Mouse (Mus musculus): ENCODE data around the gene Ints2. TPM values are rescaled to one million over a fixed set of nuclear protein-coding genes. Genes with fewer than 3 reads are reported as not detected.

Ints2 gene
- total and polyA plus RNA-seq, 2 experiments from 2014 or later: 4.1 to 11.8 TPM

- H3K36me3 ChIP-seq (replicated peaks; ENCODE audit: control insufficient read depth, insufficient read depth, low read length): peaks cover 50% of the 10 kb centered on the region
- no peak for TF ChIP-seq CTCF (IDR thresholded peaks at IDR 0.05; ENCODE audit: low read depth)
- TF ChIP-seq EP300 (IDR thresholded peaks at IDR 0.05; ENCODE audit: low read depth): no peak
Observed at GRCm38 (mm10) chr11:86211803-86212202, 45.6 kb downstream of the Ints2 start.

GRCm38 (mm10) chr11:86209123-86209522 lies 48.3 kb downstream of the Ints2 start:
- WGBS: 87% methylated on average over 2 of the region's 2 CpGs
- no peak for ATAC-seq (ENCODE audit: insufficient read depth, low read depth)
- H3K4me3 ChIP-seq (ENCODE audit: low read depth, low read length): no peak overlapping the region
- no peaks in the 10 kb centered on the region for H3K27me3 ChIP-seq (ENCODE audit: control insufficient read depth, insufficient read depth, low read length)
- no peaks in the 10 kb centered on the region for H3K4me1 ChIP-seq (ENCODE audit: control insufficient read depth, insufficient read depth)
- H3K9me3 ChIP-seq (replicated peaks; ENCODE audit: control insufficient read depth, low read length): no peaks in the 10 kb centered on the region
- no peak overlapping the region for H3K27ac ChIP-seq (ENCODE audit: low read depth)
- peaks cover 46% of the 10 kb centered on the region for H3K36me3 ChIP-seq (replicated peaks; ENCODE audit: control insufficient read depth, insufficient read depth, low read length)
- no peak overlapping the region for H3K9ac ChIP-seq (replicated peaks; ENCODE audit: low read depth, low read length)
- TF ChIP-seq EP300 (IDR thresholded peaks at IDR 0.05; ENCODE audit: low read depth): no peak
- no peak for TF ChIP-seq CTCF (IDR thresholded peaks at IDR 0.05; ENCODE audit: low read depth)
- DNase-seq (ENCODE audit: low spot score): no peak
- no peak overlapping the region for H3K4me2 ChIP-seq (ENCODE audit: low read depth, low read length)

More at GRCm38 (mm10) chr11:86211803-86212202, 45.6 kb downstream of the Ints2 start:
- no peak overlapping the region for H3K9ac ChIP-seq (replicated peaks; ENCODE audit: low read depth, low read length)
- H3K4me1 ChIP-seq (ENCODE audit: control insufficient read depth, insufficient read depth): no peaks in the 10 kb centered on the region
- 88% methylated on average over 1 of the region's 1 CpGs for WGBS
- H3K9me3 ChIP-seq (replicated peaks; ENCODE audit: control insufficient read depth, low read length): no peaks in the 10 kb centered on the region
- no peaks in the 10 kb centered on the region for H3K27me3 ChIP-seq (ENCODE audit: control insufficient read depth, insufficient read depth, low read length)
- DNase-seq (ENCODE audit: low spot score) (no peak), ATAC-seq (ENCODE audit: insufficient read depth, low read depth) (no peak)
- no peak overlapping the region for H3K4me3 ChIP-seq (ENCODE audit: low read depth, low read length)
- H3K4me2 ChIP-seq (ENCODE audit: low read depth, low read length): no peak overlapping the region
- no peak overlapping the region for H3K27ac ChIP-seq (ENCODE audit: low read depth)

- Histone ChIP-seq H3K27me3 (ENCODE audit: control insufficient read depth, insufficient read depth, low read length) (no peaks in the 10 kb centered on the region), H3K9ac (replicated peaks; ENCODE audit: low read depth, low read length) (no peak overlapping the region), H3K4me3 (ENCODE audit: low read depth, low read length) (no peak overlapping the region), H3K36me3 (replicated peaks; ENCODE audit: control insufficient read depth, insufficient read depth, low read length) (peaks cover 39% of the 10 kb centered on the region), H3K4me1 (ENCODE audit: control insufficient read depth, insufficient read depth) (no peaks in the 10 kb centered on the region), H3K27ac (ENCODE audit: low read depth) (no peak overlapping the region), H3K4me2 (ENCODE audit: low read depth, low read length) (no peak overlapping the region), H3K9me3 (replicated peaks; ENCODE audit: control insufficient read depth, low read length) (no peaks in the 10 kb centered on the region)
- WGBS: 90% methylated on average over 4 of the region's 4 CpGs
- no peak for ATAC-seq (ENCODE audit: insufficient read depth, low read depth)
- DNase-seq (ENCODE audit: low spot score): no peak
- no peak for TF ChIP-seq EP300 (IDR thresholded peaks at IDR 0.05; ENCODE audit: low read depth)
- no peak for TF ChIP-seq CTCF (IDR thresholded peaks at IDR 0.05; ENCODE audit: low read depth)
Observed at GRCm38 (mm10) chr11:86205876-86206275, 51.5 kb downstream of the Ints2 start.

- no peak overlapping the region for H3K27ac ChIP-seq (ENCODE audit: low read depth)
- H3K27me3 ChIP-seq (ENCODE audit: control insufficient read depth, insufficient read depth, low read length): no peaks in the 10 kb centered on the region
- H3K4me1 ChIP-seq (ENCODE audit: control insufficient read depth, insufficient read depth): peaks cover 5% of the 10 kb centered on the region; the same call in 1 of the 2 replicates
- 88% methylated on average over 5 of the region's 5 CpGs for WGBS
- H3K9ac ChIP-seq (replicated peaks; ENCODE audit: low read depth, low read length): no peak overlapping the region
- DNase-seq (ENCODE audit: low spot score) (no peak), ATAC-seq (ENCODE audit: insufficient read depth, low read depth) (no peak)
- no peak overlapping the region for H3K4me3 ChIP-seq (ENCODE audit: low read depth, low read length)
- no peak for TF ChIP-seq CTCF (IDR thresholded peaks at IDR 0.05; ENCODE audit: low read depth)
- H3K4me2 ChIP-seq (ENCODE audit: low read depth, low read length): no peak overlapping the region
- H3K9me3 ChIP-seq (replicated peaks; ENCODE audit: control insufficient read depth, low read length): no peaks in the 10 kb centered on the region
- H3K36me3 ChIP-seq (replicated peaks; ENCODE audit: control insufficient read depth, insufficient read depth, low read length): peaks cover 39% of the 10 kb centered on the region
Observed at GRCm38 (mm10) chr11:86205031-86205430, 52.3 kb downstream of the Ints2 start.

- Histone ChIP-seq H3K9me3 (replicated peaks; ENCODE audit: control insufficient read depth, low read length) (no peaks in the 10 kb centered on the region), H3K4me3 (ENCODE audit: low read depth, low read length) (peak overlapping the region; percentile 65), H3K4me2 (ENCODE audit: low read depth, low read length) (peak overlapping the region; percentile 73), H3K27ac (ENCODE audit: low read depth) (peak overlapping the region; percentile 82), H3K27me3 (ENCODE audit: control insufficient read depth, insufficient read depth, low read length) (no peaks in the 10 kb centered on the region), H3K36me3 (replicated peaks; ENCODE audit: control insufficient read depth, insufficient read depth, low read length) (peaks cover 25% of the 10 kb centered on the region), H3K4me1 (ENCODE audit: control insufficient read depth, insufficient read depth) (peaks cover 5% of the 10 kb centered on the region; the same call in 1 of the 2 replicates), H3K9ac (replicated peaks; ENCODE audit: low read depth, low read length) (peak overlapping the region; percentile 72)
- WGBS: 29% methylated on average over 16 of the region's 16 CpGs
- DNase-seq (ENCODE audit: low spot score) (peak; percentile 15), ATAC-seq (ENCODE audit: insufficient read depth, low read depth) (no peak)
- TF ChIP-seq EP300 (IDR thresholded peaks at IDR 0.05; ENCODE audit: low read depth) (no peak), CTCF (IDR thresholded peaks at IDR 0.05; ENCODE audit: low read depth) (no peak)
Observed at GRCm38 (mm10) chr11:86201901-86202675, 55.3 kb downstream of the Ints2 start.
